Mouse (Mus musculus) midbrain, postnatal 0 days (tissue): ENCODE measurements around the gene Ncf1. TPM values are rescaled to one million over a fixed set of nuclear protein-coding genes. Genes with fewer than 3 reads are reported as not detected.

Source experiments
- ATAC-seq: fragments of 200-750 bp; cut with Nextera tagmentation; 2 replicates; pipeline ENCODE4 v1.8.0; 2017; ENCODE audit warnings: moderate number of reproducible peaks, mild to moderate bottlenecking, moderate TSS enrichment, moderate library complexity; ENCODE audit not compliant: low FRiP score
- DNase-seq: peaks from one replicate; pipeline ENCODE4 v3.0.0-alpha.2; 2015; ENCODE audit warnings: low spot score
- H3K27ac ChIP-seq: fragments of 300-500 bp; sonication (generic); 2 replicates; pipeline ENCODE4 v1.5.1; 2014; ENCODE audit warnings: low read depth, mild to moderate bottlenecking, low read length, mixed read lengths
- H3K27me3 ChIP-seq: fragments of 300-500 bp; sonication (generic); 2 replicates; pipeline ENCODE4 v1.6.1; 2014; ENCODE audit warnings: low read length, control low read depth, mixed read lengths; ENCODE audit not compliant: insufficient read depth
- H3K36me3 ChIP-seq: fragments of 300-500 bp; sonication (generic); 2 replicates; pipeline ENCODE4 v1.6.1; 2014; ENCODE audit warnings: low read length, control low read depth, mixed read lengths; ENCODE audit not compliant: insufficient read depth
- H3K4me1 ChIP-seq: fragments of 300-500 bp; sonication (generic); 2 replicates; pipeline ENCODE4 v1.6.1; 2014; ENCODE audit warnings: mild to moderate bottlenecking, control low read depth, antibody characterized with exemption, low read length, mixed read lengths; ENCODE audit not compliant: insufficient read depth
- H3K4me2 ChIP-seq: fragments of 300-500 bp; sonication (generic); 2 replicates; pipeline ENCODE4 v1.6.1; 2014; ENCODE audit warnings: low read depth, mild to moderate bottlenecking, low read length, mixed read lengths; ENCODE audit not compliant: poor library complexity, severe bottlenecking
- H3K4me3 ChIP-seq: fragments of 300-500 bp; sonication (generic); 2 replicates; pipeline ENCODE4 v1.5.1; 2014; ENCODE audit warnings: low read depth, mild to moderate bottlenecking, low read length, moderate library complexity
- H3K9ac ChIP-seq: fragments of 300-500 bp; sonication (generic); replicated peaks from 2 replicates; pipeline ENCODE4 v1.6.1; 2014; ENCODE audit warnings: mild to moderate bottlenecking, low read length, moderate library complexity, mixed read lengths; ENCODE audit not compliant: poor library complexity, severe bottlenecking
- H3K9me3 ChIP-seq: fragments of 300-500 bp; sonication (generic); 2 replicates; pipeline ENCODE4 v1.6.1; 2016; ENCODE audit warnings: low read length, control low read depth
- CTCF ChIP-seq: IDR thresholded peaks from 2 replicates; pipeline ENCODE4 v1.5.1; 2016; ENCODE audit warnings: antibody characterized with exemption, mild to moderate bottlenecking
- WGBS: fragments of 180-500 bp; shearing (Covaris S2); extraction: QIAGEN DNeasy Blood & Tissue Kit; methylation state at CpG from one replicate; pipeline ENCODE4 v1.1.7; 2014; 5-methylcytosine and 5-hydroxymethylcytosine counted together
- polyA plus RNA-seq: library from polyadenylated mRNA; unstranded; fragments of >200 nt; fragmentation: Nextera tagmentation; extraction: Ambion mirVana; gene quantifications from 2 replicates; pipeline ENCODE4 v1.2.1, GENCODE M21; 2015
- total RNA-seq: library from RNA; depleted of rRNA; stranded (reverse); fragments of >200 nt; gene quantifications from 2 replicates; pipeline ENCODE4 v1.2.3, GENCODE M21; 2014; rRNA removed

The Ncf1 gene
- total RNA-seq (4.3 and 9.2 TPM in 2 replicates), polyA plus RNA-seq (2.1 and 2.2 TPM in 2 replicates)

- ATAC-seq: no peak
- no peaks in the 10 kb centered on the region for H3K36me3 ChIP-seq
- no peak within 1 kb of the TSS for H3K4me3 ChIP-seq
- H3K9me3 ChIP-seq: no peaks in the 10 kb centered on the region
- no peak for TF ChIP-seq CTCF
- H3K27me3 ChIP-seq: no peaks in the 10 kb centered on the region
- no peak within 1 kb of the TSS for H3K27ac ChIP-seq
- H3K4me2 ChIP-seq: no peak within 1 kb of the TSS
- no peaks in the 10 kb centered on the region for H3K4me1 ChIP-seq
- no peak for DNase-seq
- H3K9ac ChIP-seq: no peak within 1 kb of the TSS
- WGBS: 87% methylated on average over 7 of the region's 7 CpGs
Observed at GRCm38 (mm10) chr5:134229391-134229790, at the start of gene Ncf1. Gene Ncf1, minus strand, starts transcription at chr5:134229625.

- 84% methylated on average over 4 of the region's 4 CpGs for WGBS
Observed at GRCm38 (mm10) chr5:134277109-134277508, 47.7 kb upstream of the Ncf1 start.

DNA sequence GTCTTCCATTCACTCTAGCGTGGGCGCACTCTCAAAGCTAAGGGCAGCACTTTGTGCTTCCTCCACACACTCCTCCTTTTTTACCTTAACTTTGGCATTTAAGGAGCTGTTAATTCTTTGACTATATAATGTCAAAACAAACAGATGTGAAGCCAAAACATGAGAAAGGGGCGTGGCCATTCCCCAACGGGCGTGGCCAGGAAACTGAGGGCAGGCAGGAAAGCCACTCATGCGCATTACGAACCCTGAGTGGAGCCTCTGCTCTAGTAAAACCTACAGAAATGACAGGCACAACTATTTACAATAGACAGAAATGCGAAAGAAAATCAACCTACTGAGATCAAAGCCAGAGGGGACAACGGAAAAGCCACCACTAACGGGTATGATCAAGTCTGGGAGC, 46.1 kb upstream of the Ncf1 start:
- Histone ChIP-seq H3K27ac (no peak overlapping the region), H3K9me3 (no peaks in the 10 kb centered on the region), H3K4me2 (no peak overlapping the region), H3K4me1 (no peaks in the 10 kb centered on the region), H3K4me3 (no peak overlapping the region), H3K27me3 (no peaks in the 10 kb centered on the region), H3K36me3 (peaks cover 64% of the 10 kb centered on the region), H3K9ac (no peak overlapping the region)
- DNase-seq (no peak), ATAC-seq (no peak)
- no peak for TF ChIP-seq CTCF
- 88% methylated on average over 10 of the region's 10 CpGs for WGBS

More at GRCm38 (mm10) chr5:134277109-134277508, 47.7 kb upstream of the Ncf1 start:
- no peaks in the 10 kb centered on the region for H3K4me1 ChIP-seq
- no peak overlapping the region for H3K27ac ChIP-seq
- H3K4me3 ChIP-seq: no peak overlapping the region
- no peak overlapping the region for H3K4me2 ChIP-seq
- peaks cover 57% of the 10 kb centered on the region for H3K36me3 ChIP-seq
- H3K9ac ChIP-seq: no peak overlapping the region
- no peak for DNase-seq
- H3K27me3 ChIP-seq: no peaks in the 10 kb centered on the region
- no peaks in the 10 kb centered on the region for H3K9me3 ChIP-seq
- no peak for ATAC-seq
- TF ChIP-seq CTCF: no peak

GRCm38 (mm10) chr5:134275021-134275420, 45.6 kb upstream of the Ncf1 start:
- ATAC-seq (no peak), DNase-seq (no peak)
- Histone ChIP-seq H3K27ac (no peak overlapping the region), H3K9me3 (no peaks in the 10 kb centered on the region), H3K4me2 (no peak overlapping the region), H3K9ac (no peak overlapping the region), H3K27me3 (no peaks in the 10 kb centered on the region), H3K36me3 (peaks cover 63% of the 10 kb centered on the region), H3K4me1 (no peaks in the 10 kb centered on the region), H3K4me3 (no peak overlapping the region)
- TF ChIP-seq CTCF: no peak
- 88% methylated on average over 11 of the region's 11 CpGs for WGBS

GRCm38 (mm10) chr5:134273761-134274160, 44.3 kb upstream of the Ncf1 start:
- no peak overlapping the region for H3K4me2 ChIP-seq
- DNase-seq: no peak
- H3K4me1 ChIP-seq: no peaks in the 10 kb centered on the region
- H3K4me3 ChIP-seq: no peak overlapping the region
- no peaks in the 10 kb centered on the region for H3K9me3 ChIP-seq
- H3K9ac ChIP-seq: no peak overlapping the region
- WGBS: 89% methylated on average over 8 of the region's 8 CpGs
- TF ChIP-seq CTCF: no peak
- H3K27ac ChIP-seq: no peak overlapping the region
- no peaks in the 10 kb centered on the region for H3K27me3 ChIP-seq
- H3K36me3 ChIP-seq: peaks cover 62% of the 10 kb centered on the region
- ATAC-seq: no peak

- Histone ChIP-seq H3K36me3 (peaks cover 64% of the 10 kb centered on the region), H3K27ac (no peak overlapping the region), H3K9me3 (no peaks in the 10 kb centered on the region), H3K27me3 (no peaks in the 10 kb centered on the region), H3K4me2 (no peak overlapping the region), H3K4me3 (no peak overlapping the region), H3K9ac (no peak overlapping the region), H3K4me1 (no peaks in the 10 kb centered on the region)
- WGBS: 84% methylated on average over 11 of the region's 11 CpGs
- TF ChIP-seq CTCF: no peak
- ATAC-seq: no peak
- no peak for DNase-seq
Observed at GRCm38 (mm10) chr5:134272761-134273160, 43.3 kb upstream of the Ncf1 start.
